Mouse (Mus musculus) midbrain, embryonic 15.5 days (tissue): ENCODE measurements at regions not wholly inside any gene's neighbourhood (a gene's known extent, or its start where the extent isn't known, plus 50 kb on each side); places are given as distances from the start of the nearest gene placed in this dataset.
A peak's percentile ranks its signal among the peaks of the same experiment; 100 is the strongest.

Experiments used
- ATAC-seq: fragments of 200-750 bp; cut with Nextera tagmentation; replicated peaks from 2 replicates; pipeline ENCODE4 v1.8.0; 2017; ENCODE audit warnings: moderate TSS enrichment
- H3K27ac ChIP-seq: fragments of 300-500 bp; sonication (generic); 2 replicates; pipeline ENCODE4 v1.5.1; 2015; ENCODE audit warnings: mild to moderate bottlenecking, inconsistent platforms
- H3K27me3 ChIP-seq: fragments of 300-500 bp; sonication (generic); replicated peaks from 2 replicates; pipeline ENCODE4 v1.6.1; 2015; ENCODE audit warnings: inconsistent platforms
- H3K36me3 ChIP-seq: fragments of 300-500 bp; sonication (generic); replicated peaks from 2 replicates; pipeline ENCODE4 v1.6.1; 2015; ENCODE audit warnings: inconsistent platforms
- H3K4me1 ChIP-seq: fragments of 300-500 bp; sonication (generic); 2 replicates; pipeline ENCODE4 v1.6.1; 2015; ENCODE audit warnings: inconsistent platforms
- H3K4me2 ChIP-seq: fragments of 300-500 bp; sonication (generic); 2 replicates; pipeline ENCODE4 v1.6.1; 2015; ENCODE audit warnings: inconsistent platforms, mild to moderate bottlenecking, moderate library complexity
- H3K4me3 ChIP-seq: fragments of 300-500 bp; sonication (generic); 2 replicates; pipeline ENCODE4 v1.5.1; 2015; ENCODE audit warnings: mild to moderate bottlenecking, inconsistent platforms
- H3K9ac ChIP-seq: fragments of 300-500 bp; sonication (generic); 2 replicates; pipeline ENCODE4 v1.6.1; 2015; ENCODE audit warnings: mild to moderate bottlenecking, inconsistent platforms
- H3K9me3 ChIP-seq: fragments of 300-500 bp; sonication (generic); 2 replicates; pipeline ENCODE4 v1.6.1; 2016; ENCODE audit warnings: inconsistent platforms
- WGBS: fragments of 180-500 bp; shearing (Covaris S2); methylation state at CpG from one replicate; pipeline ENCODE4 v1.1.7; 2015; ENCODE audit warnings: mixed read lengths; 5-methylcytosine and 5-hydroxymethylcytosine counted together

- no peak overlapping the region for H3K27ac ChIP-seq
- no peaks in the 10 kb centered on the region for H3K36me3 ChIP-seq
- no peaks in the 10 kb centered on the region for H3K9me3 ChIP-seq
- H3K4me1 ChIP-seq: peaks cover 41% of the 10 kb centered on the region
- no peak overlapping the region for H3K9ac ChIP-seq
- peaks cover 8% of the 10 kb centered on the region for H3K27me3 ChIP-seq
- ATAC-seq: no peak
- 26% methylated on average over 4 of the region's 4 CpGs for WGBS
- no peak overlapping the region for H3K4me2 ChIP-seq
- H3K4me3 ChIP-seq: no peak overlapping the region
These were observed 317.7 kb downstream of the Cd83 start for GRCm38 (mm10) chr13:44102257-44102656.

DNA sequence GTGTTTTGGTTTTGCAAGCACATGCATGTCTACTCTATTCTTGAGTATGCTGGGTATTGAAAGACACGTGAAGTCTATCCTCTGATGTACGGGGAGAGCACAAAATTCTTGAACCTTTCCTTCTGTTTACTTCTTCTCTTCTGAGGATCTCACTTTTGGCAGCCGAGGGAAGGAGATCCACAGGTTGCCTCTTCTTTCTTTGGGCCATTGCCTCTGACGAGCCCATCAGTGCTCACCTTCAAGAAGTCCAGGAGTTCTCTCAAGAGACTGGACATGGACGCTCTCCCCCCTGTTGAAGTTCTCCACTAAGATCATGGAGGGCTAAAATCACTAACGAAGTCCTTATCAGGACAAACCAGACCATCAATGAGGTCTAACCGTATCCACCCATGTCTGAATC, 318.8 kb downstream of the Cd83 start:
- no peak overlapping the region for H3K9ac ChIP-seq
- H3K4me2 ChIP-seq: no peak overlapping the region
- 97% methylated on average over 7 of the region's 7 CpGs for WGBS
- no peak for ATAC-seq
- H3K9me3 ChIP-seq: no peaks in the 10 kb centered on the region
- H3K27me3 ChIP-seq: peaks cover 11% of the 10 kb centered on the region
- no peak overlapping the region for H3K27ac ChIP-seq
- no peak overlapping the region for H3K4me3 ChIP-seq
- H3K36me3 ChIP-seq: no peaks in the 10 kb centered on the region
- H3K4me1 ChIP-seq: peaks cover 41% of the 10 kb centered on the region

GRCm38 (mm10) chr13:44105161-44105560, 320.6 kb downstream of the Cd83 start:
- Histone ChIP-seq H3K36me3 (no peaks in the 10 kb centered on the region), H3K4me3 (no peak overlapping the region), H3K9ac (no peak overlapping the region), H3K27me3 (peaks cover 11% of the 10 kb centered on the region), H3K4me2 (no peak overlapping the region), H3K4me1 (peaks cover 30% of the 10 kb centered on the region), H3K27ac (no peak overlapping the region), H3K9me3 (no peaks in the 10 kb centered on the region)
- no peak for ATAC-seq
- 79% methylated on average over 5 of the region's 5 CpGs for whole genome bisulfite sequencing

GRCm38 (mm10) chr13:44108695-44109094, 324.1 kb downstream of the Cd83 start:
- no peak for ATAC-seq
- 0 out of 2 replicates have a peak, but pooled peaks cover 5% of the 10 kb centered on the region for H3K4me1 ChIP-seq
- H3K9me3 ChIP-seq: no peaks in the 10 kb centered on the region
- H3K4me2 ChIP-seq: no peak overlapping the region
- H3K27me3 ChIP-seq: peaks cover 7% of the 10 kb centered on the region
- H3K9ac ChIP-seq: no peak overlapping the region
- WGBS: 63% methylated on average over 11 of the region's 11 CpGs
- no peak overlapping the region for H3K27ac ChIP-seq
- no peaks in the 10 kb centered on the region for H3K36me3 ChIP-seq
- H3K4me3 ChIP-seq: no peak overlapping the region

GRCm38 (mm10) chr13:44113043-44113442, 328.5 kb downstream of the Cd83 start:
- H3K4me2 ChIP-seq: no peak overlapping the region
- no peak overlapping the region for H3K27ac ChIP-seq
- no peak for ATAC-seq
- no peak overlapping the region for H3K4me3 ChIP-seq
- H3K9me3 ChIP-seq: no peaks in the 10 kb centered on the region
- WGBS: 92% methylated on average over 5 of the region's 5 CpGs
- H3K9ac ChIP-seq: no peak overlapping the region
- H3K4me1 ChIP-seq: 0 out of 2 replicates have a peak, but pooled peaks cover 5% of the 10 kb centered on the region
- no peaks in the 10 kb centered on the region for H3K27me3 ChIP-seq
- no peaks in the 10 kb centered on the region for H3K36me3 ChIP-seq

DNA sequence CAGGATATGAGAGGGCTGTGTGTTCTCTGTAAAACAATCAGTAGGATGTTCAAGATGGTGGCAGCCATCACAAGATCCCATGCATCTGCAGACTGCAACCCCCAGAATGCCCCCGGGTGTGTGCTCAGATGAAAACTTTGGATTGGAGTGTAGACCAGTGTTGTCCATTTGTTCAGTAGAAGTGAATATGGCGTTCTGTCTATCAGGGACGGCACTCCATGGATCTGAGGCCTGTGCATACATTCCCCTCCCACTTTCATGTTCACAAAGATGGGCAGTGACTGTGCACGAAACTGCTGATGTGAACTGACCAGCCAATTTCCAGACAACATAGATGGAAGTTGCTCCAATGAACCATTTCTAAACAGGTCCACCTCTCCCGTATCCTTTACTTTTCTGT, 330.3 kb downstream of the Cd83 start:
- no peak overlapping the region for H3K4me2 ChIP-seq

DNA sequence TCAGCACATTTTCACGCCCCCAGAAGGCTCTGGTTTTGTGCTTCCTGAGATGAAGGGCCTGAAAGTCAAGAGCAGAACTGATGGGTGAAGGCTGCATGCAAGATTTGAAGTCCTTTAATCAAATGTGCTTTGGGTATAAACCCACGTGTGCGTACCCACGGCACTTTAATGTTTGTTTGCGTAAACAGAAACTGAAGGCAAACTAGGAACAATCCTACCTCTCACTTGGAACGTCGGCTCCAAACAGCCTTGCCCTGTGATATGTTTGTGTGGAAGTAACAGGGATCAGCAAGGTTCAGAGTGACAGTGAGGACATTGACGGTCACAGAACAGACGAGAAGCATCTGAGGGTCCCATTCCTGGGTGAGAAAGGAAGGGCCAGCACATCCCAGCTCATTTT, 333.3 kb downstream of the Cd83 start:
- H3K9me3 ChIP-seq: no peaks in the 10 kb centered on the region
- ATAC-seq: no peak
- no peaks in the 10 kb centered on the region for H3K36me3 ChIP-seq
- H3K4me2 ChIP-seq: no peak overlapping the region
- no peaks in the 10 kb centered on the region for H3K27me3 ChIP-seq
- H3K4me3 ChIP-seq: no peak overlapping the region
- H3K4me1 ChIP-seq: peaks cover 10% of the 10 kb centered on the region; the same call in 1 of the 2 replicates
- H3K9ac ChIP-seq: no peak overlapping the region
- WGBS: 88% methylated on average over 9 of the region's 9 CpGs
- no peak overlapping the region for H3K27ac ChIP-seq

More for the DNA sequence above, 330.3 kb downstream of the Cd83 start:
- Histone ChIP-seq H3K9me3 (no peaks in the 10 kb centered on the region), H3K9ac (no peak overlapping the region), H3K4me3 (no peak overlapping the region), H3K27me3 (no peaks in the 10 kb centered on the region), H3K27ac (no peak overlapping the region), H3K4me1 (no peaks in the 10 kb centered on the region), H3K36me3 (no peaks in the 10 kb centered on the region)
- WGBS: 87% methylated on average over 5 of the region's 5 CpGs
- no peak for ATAC-seq

- 92% methylated on average over 6 of the region's 6 CpGs for WGBS
These were observed 334.3 kb downstream of the Cd83 start for GRCm38 (mm10) chr13:44118846-44119245.

GRCm38 (mm10) chr13:44121241-44121671, 336.7 kb downstream of the Cd83 start:
- no peak overlapping the region for H3K9ac ChIP-seq
- H3K4me2 ChIP-seq: no peak overlapping the region
- WGBS: 22% methylated on average over 7 of the region's 8 CpGs
- no peaks in the 10 kb centered on the region for H3K36me3 ChIP-seq
- no peak overlapping the region for H3K4me3 ChIP-seq
- H3K27me3 ChIP-seq: no peaks in the 10 kb centered on the region
- H3K27ac ChIP-seq: peak overlapping the region; percentile 60
- ATAC-seq: 0 out of 2 replicates have a peak, but pooled peaks have one; percentile 50
- peaks cover 10% of the 10 kb centered on the region; the same call in 1 of the 2 replicates for H3K4me1 ChIP-seq
- no peaks in the 10 kb centered on the region for H3K9me3 ChIP-seq

More at GRCm38 (mm10) chr13:44118846-44119245, 334.3 kb downstream of the Cd83 start:
- Histone ChIP-seq H3K9ac (no peak overlapping the region), H3K9me3 (no peaks in the 10 kb centered on the region), H3K4me1 (peaks cover 10% of the 10 kb centered on the region; the same call in 1 of the 2 replicates), H3K4me3 (no peak overlapping the region), H3K4me2 (no peak overlapping the region), H3K36me3 (no peaks in the 10 kb centered on the region), H3K27me3 (no peaks in the 10 kb centered on the region), H3K27ac (no peak overlapping the region)
- ATAC-seq: no peak

DNA sequence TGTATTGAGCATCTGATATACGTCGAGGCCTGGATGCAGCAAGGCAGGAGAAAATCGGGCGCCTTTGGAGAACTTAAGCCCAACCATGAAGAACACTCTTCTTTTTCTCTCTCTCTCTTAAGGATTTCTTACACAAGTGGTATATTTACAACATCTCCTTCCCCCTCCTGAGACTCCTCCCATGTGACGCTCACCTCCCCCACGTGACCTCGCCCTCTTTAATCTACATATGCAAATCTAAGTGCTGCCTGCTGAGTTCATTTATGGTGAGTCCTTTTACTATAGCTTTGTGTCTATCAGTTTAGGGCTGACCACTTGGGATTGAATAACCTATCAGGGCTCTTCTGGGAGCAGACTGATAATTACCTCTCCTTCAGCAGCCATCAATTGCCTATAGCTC, 337.4 kb downstream of the Cd83 start:
- ATAC-seq: no peak
- Histone ChIP-seq H3K27me3 (no peaks in the 10 kb centered on the region), H3K36me3 (no peaks in the 10 kb centered on the region), H3K9me3 (no peaks in the 10 kb centered on the region), H3K9ac (no peak overlapping the region), H3K4me2 (no peak overlapping the region), H3K4me1 (peaks cover 10% of the 10 kb centered on the region; the same call in 1 of the 2 replicates), H3K27ac (0 out of 2 replicates have a peak overlapping the region, but pooled peaks have one; percentile 23), H3K4me3 (no peak overlapping the region)
- 67% methylated on average over 7 of the region's 7 CpGs for WGBS

DNA sequence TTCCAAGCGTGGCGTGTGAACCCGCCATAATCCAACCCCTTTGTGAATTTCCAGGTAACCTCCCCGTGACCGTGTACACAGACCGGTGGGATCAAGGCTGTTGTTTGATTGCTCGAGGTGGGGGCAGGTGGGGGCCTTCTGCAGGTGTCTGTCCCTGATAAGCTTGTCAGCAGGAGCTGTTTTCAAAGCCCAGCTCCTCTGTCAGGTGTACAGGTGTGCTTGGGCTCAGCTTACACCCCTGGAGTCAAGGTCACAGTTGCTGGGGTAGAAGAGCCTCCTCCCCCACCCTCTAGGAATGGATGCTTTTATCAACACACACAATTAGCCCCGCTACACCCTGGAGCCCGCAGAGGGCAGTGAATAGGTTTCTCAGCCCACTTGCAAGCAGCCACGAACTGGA, 341.6 kb downstream of the Cd83 start:
- Histone ChIP-seq H3K9ac (no peak overlapping the region), H3K4me2 (no peak overlapping the region), H3K36me3 (no peaks in the 10 kb centered on the region), H3K9me3 (no peaks in the 10 kb centered on the region), H3K27me3 (no peaks in the 10 kb centered on the region), H3K27ac (no peak overlapping the region), H3K4me1 (peaks cover 6% of the 10 kb centered on the region; the same call in 1 of the 2 replicates), H3K4me3 (no peak overlapping the region)
- ATAC-seq: no peak
- WGBS: 24% methylated on average over 10 of the region's 10 CpGs

GRCm38 (mm10) chr13:44128506-44129274, 344.1 kb downstream of the Cd83 start:
- H3K9ac ChIP-seq: no peak overlapping the region

GRCm38 (mm10) chr13:44131916-44132315, 347.3 kb downstream of the Cd83 start:
- ATAC-seq: no peak
- no peak overlapping the region for H3K4me3 ChIP-seq
- H3K4me2 ChIP-seq: no peak overlapping the region
- 0 out of 2 replicates have a peak, but pooled peaks cover 4% of the 10 kb centered on the region for H3K27me3 ChIP-seq
- H3K36me3 ChIP-seq: no peaks in the 10 kb centered on the region
- WGBS: 78% methylated on average over 5 of the region's 5 CpGs
- peaks cover 3% of the 10 kb centered on the region; the same call in 1 of the 2 replicates for H3K4me1 ChIP-seq
- no peaks in the 10 kb centered on the region for H3K9me3 ChIP-seq
- no peak overlapping the region for H3K9ac ChIP-seq
- H3K27ac ChIP-seq: no peak overlapping the region

More at GRCm38 (mm10) chr13:44128506-44129274, 344.1 kb downstream of the Cd83 start:
- H3K27me3 ChIP-seq: no peaks in the 10 kb centered on the region
- no peaks in the 10 kb centered on the region for H3K9me3 ChIP-seq
- H3K4me2 ChIP-seq: no peak overlapping the region
- H3K4me1 ChIP-seq: peaks cover 3% of the 10 kb centered on the region; the same call in 1 of the 2 replicates
- no peak overlapping the region for H3K4me3 ChIP-seq
- ATAC-seq: no peak
- no peak overlapping the region for H3K27ac ChIP-seq
- no peaks in the 10 kb centered on the region for H3K36me3 ChIP-seq
- 91% methylated on average over 16 of the region's 16 CpGs for WGBS
